Mouse (Mus musculus): ENCODE measurements around the gene Tmem202. TPM values are rescaled to one million over a fixed set of nuclear protein-coding genes. Genes with fewer than 3 reads are reported as not detected.

The Tmem202 gene
- polyA plus RNA-seq (2015; fragmentation: Nextera tagmentation; extraction: Ambion mirVana): 0.94 and 0.97 TPM in 2 replicates

DNA sequence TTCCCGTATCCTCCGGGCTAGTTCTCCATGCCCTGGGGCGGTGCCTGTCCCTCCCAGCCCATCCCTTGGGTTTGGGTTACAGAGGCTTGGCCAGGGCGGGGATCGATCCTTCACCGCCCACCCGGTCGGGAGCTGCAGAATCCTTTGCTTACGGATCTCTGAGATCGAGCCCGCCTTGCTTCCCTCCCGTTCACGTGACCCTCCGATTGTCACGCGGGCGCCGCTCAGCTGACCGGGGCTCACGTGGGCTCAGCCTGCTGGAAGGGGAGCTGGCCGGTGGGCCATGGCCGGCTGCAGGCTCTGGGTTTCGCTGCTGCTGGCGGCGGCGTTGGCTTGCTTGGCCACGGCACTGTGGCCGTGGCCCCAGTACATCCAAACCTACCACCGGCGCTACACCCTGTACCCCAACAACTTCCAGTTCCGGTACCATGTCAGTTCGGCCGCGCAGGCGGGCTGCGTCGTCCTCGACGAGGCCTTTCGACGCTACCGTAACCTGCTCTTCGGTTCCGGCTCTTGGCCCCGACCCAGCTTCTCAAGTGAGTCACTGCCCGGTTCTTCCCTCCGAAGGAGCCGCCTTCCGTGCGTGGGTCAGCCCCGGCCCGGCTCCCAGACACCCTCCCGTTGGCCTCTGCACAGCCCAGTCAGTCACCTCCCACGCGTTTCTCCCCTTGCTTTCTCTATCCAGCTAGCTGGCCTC, at the start of gene Tmem202, which contains the start of gene Hexa:
Tmem202 (minus strand) TSS at position 407 of the 697 bp plus-strand sequence.
Hexa (plus strand) TSS at position 100 of the 697 bp plus-strand sequence.
- H3K36me3 ChIP-seq (ENCODE audit: control insufficient read depth, insufficient read depth, low read length): no peaks in the 10 kb centered on the region
- peak within 1 kb of the TSS; percentile 34 for H3K27ac ChIP-seq (ENCODE audit: low read length)
- 2% methylated on average over 52 of the region's 55 CpGs for WGBS

DNA sequence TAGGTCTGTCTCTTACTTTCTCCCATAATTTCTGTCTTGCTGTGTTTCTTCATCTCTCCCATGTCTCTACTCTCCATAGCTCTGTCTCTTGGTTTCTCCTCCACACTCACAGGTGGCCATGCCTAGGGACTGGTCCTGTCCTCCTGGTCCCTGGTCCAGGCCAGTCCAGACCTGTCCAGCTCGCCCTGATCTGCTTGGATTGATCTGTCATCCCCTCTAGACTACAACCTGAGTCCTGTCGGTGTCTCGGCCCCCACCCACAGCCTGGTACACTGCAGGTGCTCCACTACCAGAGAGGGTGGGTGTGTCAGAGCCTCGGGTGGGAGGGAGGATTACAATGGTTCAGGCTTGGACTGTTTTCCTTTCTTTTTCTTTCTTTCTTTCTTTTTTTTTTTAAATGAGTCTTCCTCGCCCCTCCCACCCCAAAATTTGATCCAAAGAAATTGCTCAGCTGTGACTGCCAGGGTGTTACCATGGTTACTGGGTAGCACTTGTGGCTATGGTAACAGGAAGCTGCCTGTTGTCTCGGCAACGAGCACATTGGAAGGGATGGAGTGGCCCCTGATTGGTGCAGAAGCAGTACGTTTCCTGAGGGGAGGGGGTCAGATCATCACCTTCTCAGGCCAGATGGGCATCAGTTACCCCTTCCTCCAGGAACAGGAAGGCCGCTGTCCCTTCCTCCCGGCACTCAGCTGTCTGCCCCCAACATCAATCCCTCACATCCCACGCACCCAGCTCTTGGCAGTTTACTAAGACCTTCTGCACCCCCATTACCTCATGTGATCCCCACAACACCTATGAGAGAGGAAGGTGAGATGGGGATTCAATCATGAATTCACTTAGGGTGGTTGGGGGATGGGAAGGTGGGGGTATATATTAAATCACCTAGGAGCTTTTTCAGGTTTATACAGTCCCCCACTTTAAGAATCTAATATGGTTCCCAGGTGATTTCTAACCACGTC, 49.3 kb upstream of the Tmem202 start:
- Histone ChIP-seq H3K27ac (ENCODE audit: low read length) (peak overlapping the region; percentile 82), H3K4me3 (ENCODE audit: low read depth, low read length) (peak overlapping the region; percentile 34), H3K9ac (ENCODE audit: low read depth, low read length) (peak overlapping the region; percentile 40; the same call in 1 of the 2 replicates), H3K27me3 (ENCODE audit: control insufficient read depth, insufficient read depth, low read depth, low read length) (no peaks in the 10 kb centered on the region), H3K4me1 (ENCODE audit: control insufficient read depth, insufficient read depth, low read length) (peaks cover 30% of the 10 kb centered on the region), H3K9me3 (replicated peaks; ENCODE audit: control insufficient read depth, low read length, poor library complexity, severe bottlenecking) (no peaks in the 10 kb centered on the region), H3K4me2 (ENCODE audit: low read length) (peak overlapping the region; percentile 67), H3K36me3 (ENCODE audit: control insufficient read depth, insufficient read depth, low read length) (peaks cover 7% of the 10 kb centered on the region; the same call in 1 of the 2 replicates)
- ATAC-seq: peak; percentile 92
- WGBS: 12% methylated on average over 12 of the region's 12 CpGs

More for the DNA sequence above, at the start of gene Tmem202, which contains the start of gene Hexa:
- no peaks in the 10 kb centered on the region for H3K9me3 ChIP-seq (replicated peaks; ENCODE audit: control insufficient read depth, low read length, poor library complexity, severe bottlenecking)
- peak within 1 kb of the TSS; percentile 79 for H3K9ac ChIP-seq (ENCODE audit: low read depth, low read length)
- peaks cover 23% of the 10 kb centered on the region for H3K4me1 ChIP-seq (ENCODE audit: control insufficient read depth, insufficient read depth, low read length)
- ATAC-seq: peak; percentile 94
- H3K27me3 ChIP-seq (ENCODE audit: control insufficient read depth, insufficient read depth, low read depth, low read length): no peaks in the 10 kb centered on the region
- peak within 1 kb of the TSS; percentile 73 for H3K4me3 ChIP-seq (ENCODE audit: low read depth, low read length)
- peak within 1 kb of the TSS; percentile 73 for H3K4me2 ChIP-seq (ENCODE audit: low read length)

DNA sequence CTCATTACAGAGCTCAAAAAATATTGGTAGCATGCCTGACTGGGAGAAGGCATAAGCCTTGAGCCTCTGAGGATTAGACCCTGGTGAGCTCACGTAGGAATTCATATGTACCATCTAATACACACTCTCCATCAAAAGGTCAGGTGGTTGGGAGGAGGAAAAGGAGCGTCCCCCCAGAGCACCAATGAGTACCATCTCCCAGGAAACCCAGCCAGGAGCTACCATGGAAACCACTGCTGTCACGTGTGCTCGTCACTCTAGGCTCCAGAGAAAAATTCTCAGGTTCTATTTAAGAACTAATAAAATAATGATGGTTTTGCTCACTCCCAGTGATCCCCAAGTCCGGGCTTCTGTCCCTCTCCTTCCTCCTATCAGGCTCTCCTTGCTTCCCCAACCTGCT, 48.6 kb upstream of the Tmem202 start:
- Histone ChIP-seq H3K36me3 (ENCODE audit: control insufficient read depth, insufficient read depth, low read length) (peaks cover 7% of the 10 kb centered on the region; the same call in 1 of the 2 replicates), H3K9me3 (replicated peaks; ENCODE audit: control insufficient read depth, low read length, poor library complexity, severe bottlenecking) (no peaks in the 10 kb centered on the region), H3K27ac (ENCODE audit: low read length) (peak overlapping the region; percentile 82), H3K27me3 (ENCODE audit: control insufficient read depth, insufficient read depth, low read depth, low read length) (no peaks in the 10 kb centered on the region), H3K4me1 (ENCODE audit: control insufficient read depth, insufficient read depth, low read length) (peaks cover 30% of the 10 kb centered on the region), H3K4me3 (ENCODE audit: low read depth, low read length) (no peak overlapping the region), H3K9ac (ENCODE audit: low read depth, low read length) (no peak overlapping the region), H3K4me2 (ENCODE audit: low read length) (peak overlapping the region; percentile 67)
- ATAC-seq: peak; percentile 77
- WGBS: 21% methylated on average over 5 of the region's 5 CpGs

- Histone ChIP-seq H3K27ac (ENCODE audit: low read length) (no peak overlapping the region), H3K4me3 (ENCODE audit: low read depth, low read length) (no peak overlapping the region), H3K9ac (ENCODE audit: low read depth, low read length) (no peak overlapping the region), H3K4me1 (ENCODE audit: control insufficient read depth, insufficient read depth, low read length) (peaks cover 22% of the 10 kb centered on the region), H3K9me3 (replicated peaks; ENCODE audit: control insufficient read depth, low read length, poor library complexity, severe bottlenecking) (no peaks in the 10 kb centered on the region), H3K27me3 (ENCODE audit: control insufficient read depth, insufficient read depth, low read depth, low read length) (no peaks in the 10 kb centered on the region), H3K36me3 (ENCODE audit: control insufficient read depth, insufficient read depth, low read length) (no peaks in the 10 kb centered on the region), H3K4me2 (ENCODE audit: low read length) (peak overlapping the region; percentile 22)
- WGBS: 6% methylated on average over 13 of the region's 13 CpGs
- ATAC-seq: no peak
Measured at GRCm38 (mm10) chr9:59584871-59585308, 45.2 kb upstream of the Tmem202 start.

GRCm38 (mm10) chr9:59578505-59578867, 38.8 kb upstream of the Tmem202 start:
- H3K4me3 ChIP-seq (ENCODE audit: low read depth, low read length): peak overlapping the region; percentile 57
- no peak; the same call in 1 of the 2 replicates for ATAC-seq
- H3K9me3 ChIP-seq (replicated peaks; ENCODE audit: control insufficient read depth, low read length, poor library complexity, severe bottlenecking): no peaks in the 10 kb centered on the region
- peak overlapping the region; percentile 74 for H3K9ac ChIP-seq (ENCODE audit: low read depth, low read length)
- H3K4me1 ChIP-seq (ENCODE audit: control insufficient read depth, insufficient read depth, low read length): peaks cover 15% of the 10 kb centered on the region
- H3K36me3 ChIP-seq (ENCODE audit: control insufficient read depth, insufficient read depth, low read length): no peaks in the 10 kb centered on the region
- peaks cover 3% of the 10 kb centered on the region; the same call in 1 of the 2 replicates for H3K27me3 ChIP-seq (ENCODE audit: control insufficient read depth, insufficient read depth, low read depth, low read length)
- WGBS: 1% methylated on average over 18 of the region's 20 CpGs
- peak overlapping the region; percentile 60 for H3K27ac ChIP-seq (ENCODE audit: low read length)
- peak overlapping the region; percentile 57 for H3K4me2 ChIP-seq (ENCODE audit: low read length)

DNA sequence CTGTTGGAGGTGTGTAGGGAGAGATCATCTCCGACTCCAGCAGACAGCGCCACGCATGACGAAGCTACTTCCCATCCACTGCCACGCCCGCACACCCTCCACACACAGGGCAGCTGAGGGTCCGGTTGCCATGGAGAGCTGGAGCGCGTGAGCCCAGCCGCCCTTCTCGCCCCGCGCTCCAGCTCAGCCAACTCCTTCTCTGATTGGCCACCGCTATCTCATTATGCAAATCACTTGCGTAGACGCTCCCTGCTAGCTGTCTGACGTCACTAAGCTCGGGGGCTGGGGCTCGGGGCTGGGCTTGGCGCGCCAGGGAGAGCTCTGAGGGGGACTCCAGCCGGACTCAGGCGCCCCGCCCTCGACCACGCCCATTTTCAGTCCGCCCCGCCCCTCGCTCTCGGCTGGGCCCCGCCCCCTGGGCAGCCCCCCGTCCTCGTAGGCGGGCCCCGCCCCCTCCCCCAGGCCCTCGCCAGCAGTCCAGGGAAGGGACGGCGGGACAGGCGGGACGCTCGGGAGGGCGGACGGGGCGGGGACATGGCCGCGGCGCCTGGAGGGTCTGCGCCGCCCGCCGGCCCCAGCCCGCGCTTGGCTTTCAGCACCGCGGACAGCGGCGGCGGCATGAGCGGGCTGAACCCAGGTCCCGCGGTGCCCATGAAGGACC, 38.3 kb upstream of the Tmem202 start, which contains the start of gene Celf6:
Celf6 (plus strand) TSS at position 74 of the 661 bp plus-strand sequence.
- peak; percentile 98 for ATAC-seq
- WGBS: under 1% methylated on average over 54 of the region's 61 CpGs
- H3K27ac ChIP-seq (ENCODE audit: low read length): peak within 1 kb of the TSS; percentile 60
- H3K4me2 ChIP-seq (ENCODE audit: low read length): peak within 1 kb of the TSS; percentile 57
- peak within 1 kb of the TSS; percentile 74 for H3K9ac ChIP-seq (ENCODE audit: low read depth, low read length)
- peaks cover 3% of the 10 kb centered on the region; the same call in 1 of the 2 replicates for H3K27me3 ChIP-seq (ENCODE audit: control insufficient read depth, insufficient read depth, low read depth, low read length)
- H3K9me3 ChIP-seq (replicated peaks; ENCODE audit: control insufficient read depth, low read length, poor library complexity, severe bottlenecking): no peaks in the 10 kb centered on the region
- peak within 1 kb of the TSS; percentile 57 for H3K4me3 ChIP-seq (ENCODE audit: low read depth, low read length)
- H3K4me1 ChIP-seq (ENCODE audit: control insufficient read depth, insufficient read depth, low read length): peaks cover 15% of the 10 kb centered on the region
- H3K36me3 ChIP-seq (ENCODE audit: control insufficient read depth, insufficient read depth, low read length): no peaks in the 10 kb centered on the region

DNA sequence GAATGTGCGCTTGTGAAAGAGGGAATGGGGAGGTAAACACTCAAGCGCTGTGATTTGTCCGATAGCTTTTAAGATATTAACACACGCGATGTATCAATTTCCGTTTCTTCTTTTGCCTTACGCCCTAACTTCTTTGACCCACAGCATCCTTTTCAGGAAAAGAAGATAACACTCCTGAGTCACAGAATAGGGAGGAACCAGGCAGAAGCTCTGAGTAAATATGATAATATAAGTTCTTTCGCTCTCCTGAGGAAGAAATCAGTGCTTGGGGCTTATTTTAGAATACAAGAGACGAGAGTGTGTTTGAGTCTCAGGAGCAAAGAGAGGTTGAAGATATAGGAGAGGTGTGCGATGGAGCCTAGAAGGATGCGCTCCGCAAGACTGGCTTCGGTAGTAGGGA, 37.8 kb upstream of the Tmem202 start:
- Histone ChIP-seq H3K4me3 (ENCODE audit: low read depth, low read length) (peak overlapping the region; percentile 57), H3K4me2 (ENCODE audit: low read length) (peak overlapping the region; percentile 57), H3K9me3 (replicated peaks; ENCODE audit: control insufficient read depth, low read length, poor library complexity, severe bottlenecking) (no peaks in the 10 kb centered on the region), H3K4me1 (ENCODE audit: control insufficient read depth, insufficient read depth, low read length) (peaks cover 15% of the 10 kb centered on the region), H3K9ac (ENCODE audit: low read depth, low read length) (peak overlapping the region; percentile 41; the same call in 1 of the 2 replicates), H3K36me3 (ENCODE audit: control insufficient read depth, insufficient read depth, low read length) (no peaks in the 10 kb centered on the region), H3K27me3 (ENCODE audit: control insufficient read depth, insufficient read depth, low read depth, low read length) (peaks cover 3% of the 10 kb centered on the region; the same call in 1 of the 2 replicates), H3K27ac (ENCODE audit: low read length) (peak overlapping the region; percentile 50)
- WGBS: 14% methylated on average over 13 of the region's 13 CpGs
- ATAC-seq: no peak

DNA sequence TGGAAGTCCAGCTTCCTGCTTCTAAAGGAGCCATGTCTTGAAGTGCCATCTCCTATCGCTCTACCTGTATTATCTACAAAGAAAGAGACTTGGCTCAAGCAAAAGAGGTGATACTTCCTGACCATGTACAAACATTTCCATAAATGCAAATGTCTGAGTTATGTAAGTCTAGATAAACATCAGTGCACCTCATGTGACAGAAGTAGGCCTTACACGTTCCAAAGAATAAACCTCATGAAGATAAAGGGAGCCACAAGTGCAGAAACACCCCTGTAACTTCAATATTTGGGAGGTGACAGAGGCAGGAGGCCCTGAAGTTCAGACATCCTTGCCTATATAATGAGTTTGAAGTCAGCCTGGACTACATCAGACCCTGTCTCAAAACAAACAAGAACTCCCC, 32.2 kb upstream of the Tmem202 start:
- Histone ChIP-seq H3K9me3 (replicated peaks; ENCODE audit: control insufficient read depth, low read length, poor library complexity, severe bottlenecking) (no peaks in the 10 kb centered on the region), H3K27me3 (ENCODE audit: control insufficient read depth, insufficient read depth, low read depth, low read length) (peaks cover 3% of the 10 kb centered on the region; the same call in 1 of the 2 replicates), H3K4me3 (ENCODE audit: low read depth, low read length) (no peak overlapping the region), H3K36me3 (ENCODE audit: control insufficient read depth, insufficient read depth, low read length) (no peaks in the 10 kb centered on the region), H3K27ac (ENCODE audit: low read length) (no peak overlapping the region), H3K4me1 (ENCODE audit: control insufficient read depth, insufficient read depth, low read length) (peaks cover 3% of the 10 kb centered on the region; the same call in 1 of the 2 replicates), H3K9ac (ENCODE audit: low read depth, low read length) (no peak overlapping the region), H3K4me2 (ENCODE audit: low read length) (no peak overlapping the region)
- ATAC-seq: no peak
- WGBS: 78% methylated on average over 2 of the region's 2 CpGs

Data from midbrain, embryonic 16.5 days (tissue).